Mouse (Mus musculus) layer of hippocampus, adult 2 months (tissue): ENCODE measurements around the gene Ccl6. TPM values are rescaled to one million over a fixed set of nuclear protein-coding genes. Genes with fewer than 3 reads are reported as not detected.

ENCODE experiments used
- DNase-seq, 2 experiments: peaks; one replicate each; pipeline ENCODE4 v3.0.0; 2022; ENCODE audit warnings: low spot score in 2 of 2
- H3K27ac ChIP-seq: fragments of 200-600 bp; 2 replicates; pipeline ENCODE4 v1.8.1; 2022
- H3K4me3 ChIP-seq: fragments of 200-600 bp; 2 replicates; pipeline ENCODE4 v1.8.1; 2022; ENCODE audit warnings: mild to moderate bottlenecking
- CTCF ChIP-seq: fragments of 200-600 bp; conservative IDR thresholded peaks from 2 replicates; pipeline ENCODE4 v1.8.1; 2022; ENCODE audit warnings: antibody characterized with exemption, mild to moderate bottlenecking, moderate library complexity
- total RNA-seq, 2 experiments: library from RNA; stranded (reverse); gene quantifications; 2 replicates each; pipeline ENCODE4 v1.2.3; 2021

Gene Ccl6
- total RNA-seq, 2 experiments from 2014 or later = 1.1 to 1.4 TPM

- no peak for DNase-seq
- Histone ChIP-seq H3K27ac (no peak overlapping the region), H3K4me3 (no peak overlapping the region)
- TF ChIP-seq CTCF = no peak
Observed at GRCm38 (mm10) chr11:83618238-83618637, 25.4 kb upstream of the Ccl6 start.

GRCm38 (mm10) chr11:83616586-83616985 lies 23.7 kb upstream of the Ccl6 start:
- Histone ChIP-seq H3K4me3 (no peak overlapping the region), H3K27ac (no peak overlapping the region)
- TF ChIP-seq CTCF = no peak
- no peak for DNase-seq

DNA sequence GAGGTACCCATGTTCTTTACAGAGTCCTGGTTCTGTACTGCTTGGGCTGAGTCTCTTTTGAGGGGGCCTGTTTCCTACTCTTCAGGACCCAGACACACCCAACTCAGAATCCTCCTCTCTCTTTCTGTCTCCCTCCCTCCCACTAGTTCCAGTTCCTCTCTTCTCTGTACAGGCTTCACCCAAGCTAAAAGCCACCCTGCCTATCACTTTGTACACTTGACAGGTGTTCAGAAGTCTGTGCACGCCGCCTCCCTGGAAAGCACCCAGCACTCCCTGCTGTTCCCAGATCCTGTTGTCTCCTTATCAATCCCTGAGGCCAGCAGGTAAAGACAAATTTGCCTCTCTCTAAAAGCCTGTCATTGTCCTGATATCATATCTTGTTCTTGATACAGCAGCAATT lies 18.0 kb upstream of the Ccl6 start:
- TF ChIP-seq CTCF = no peak
- no peak overlapping the region for H3K27ac ChIP-seq
- H3K4me3 ChIP-seq = no peak overlapping the region
- DNase-seq = no peak

DNA sequence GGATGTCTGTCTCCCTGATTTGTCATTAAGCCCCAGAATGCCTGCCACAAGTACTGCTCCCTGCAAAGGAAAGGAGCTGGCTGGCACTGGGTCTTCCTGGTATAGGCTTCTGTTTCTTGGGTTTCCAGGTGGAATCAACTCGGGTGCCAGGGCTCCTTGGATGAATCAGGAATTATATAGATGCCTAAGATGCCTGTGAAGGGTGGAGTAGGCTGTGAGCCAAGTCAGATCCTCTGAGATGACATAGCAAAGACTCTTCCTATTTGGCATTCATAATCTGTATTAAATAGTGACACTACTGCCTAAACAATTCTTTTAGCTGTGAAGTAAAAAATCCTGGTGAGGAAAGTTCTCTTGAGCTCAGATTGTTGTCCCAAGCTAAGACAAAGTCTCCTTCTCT lies 13.5 kb upstream of the Ccl6 start:
- H3K27ac ChIP-seq = no peak overlapping the region
- H3K4me3 ChIP-seq = no peak overlapping the region
- no peak for DNase-seq
- TF ChIP-seq CTCF = no peak

DNA sequence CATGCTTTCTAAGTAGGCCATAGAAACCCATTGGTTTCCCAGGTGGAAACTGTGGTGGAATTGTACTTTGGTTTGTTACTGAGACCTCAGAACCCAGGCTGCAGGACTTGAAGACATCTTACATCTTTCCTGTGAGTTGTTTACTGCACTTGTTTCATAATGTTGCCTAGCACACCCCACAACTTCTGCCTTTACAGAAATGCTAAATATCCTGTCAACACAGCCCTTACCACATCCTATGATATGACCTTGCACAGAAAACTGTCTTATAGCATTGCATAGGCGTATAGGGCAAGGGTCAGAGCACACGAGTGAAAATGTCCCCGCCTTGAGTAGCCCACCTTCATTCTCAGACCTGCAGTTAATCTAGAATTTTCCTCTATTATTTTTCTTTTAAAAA lies 12.6 kb upstream of the Ccl6 start:
- no peak for DNase-seq
- Histone ChIP-seq H3K4me3 (no peak overlapping the region), H3K27ac (no peak overlapping the region)
- no peak for TF ChIP-seq CTCF

- Histone ChIP-seq H3K27ac (no peak overlapping the region), H3K4me3 (no peak overlapping the region)
- TF ChIP-seq CTCF = no peak
- no peak for DNase-seq
Observed at GRCm38 (mm10) chr11:83604698-83605097, 11.8 kb upstream of the Ccl6 start.

DNA sequence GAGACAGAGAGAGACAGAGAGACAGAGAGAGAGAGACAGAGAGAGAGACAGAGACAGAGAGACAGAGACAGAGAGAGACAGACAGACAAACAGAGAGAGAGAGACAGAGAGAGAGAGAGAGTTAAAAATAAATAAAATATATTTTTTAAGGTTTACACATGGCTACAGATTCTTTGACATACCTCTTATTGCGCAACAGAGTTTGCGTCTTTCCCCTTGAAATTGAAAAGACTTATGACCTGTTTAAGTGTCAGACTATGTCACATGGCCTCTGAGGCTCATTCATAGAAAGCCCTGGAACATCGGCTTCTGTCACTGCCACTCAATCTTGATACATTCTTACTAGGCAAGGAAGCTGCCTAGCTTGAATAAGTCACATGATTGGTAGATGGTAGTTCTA lies 10.5 kb upstream of the Ccl6 start:
- TF ChIP-seq CTCF = no peak
- DNase-seq = no peak
- no peak overlapping the region for H3K4me3 ChIP-seq
- no peak overlapping the region for H3K27ac ChIP-seq

GRCm38 (mm10) chr11:83600576-83600975 lies 7.7 kb upstream of the Ccl6 start:
- Histone ChIP-seq H3K4me3 (no peak overlapping the region), H3K27ac (no peak overlapping the region)
- no peak for DNase-seq
- TF ChIP-seq CTCF = no peak

DNA sequence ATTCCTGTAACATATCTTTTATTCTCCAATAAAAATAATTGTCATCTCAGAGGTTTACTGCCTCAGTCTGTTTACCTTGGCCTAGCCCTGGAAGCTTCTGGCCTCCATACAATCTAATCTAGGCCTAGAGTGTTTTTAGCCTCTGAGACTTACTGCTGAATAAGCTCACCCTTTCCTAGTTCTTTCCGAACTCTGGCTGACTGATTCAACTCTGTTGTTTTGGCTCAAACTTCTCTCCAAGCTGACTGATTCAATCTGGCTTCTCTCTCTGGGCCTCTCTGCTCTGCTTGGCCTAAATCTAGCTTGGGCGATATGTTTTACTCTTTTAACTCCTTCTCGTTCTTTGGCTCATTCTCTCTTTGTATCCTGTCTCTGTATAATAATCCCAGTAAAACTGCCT lies 6.1 kb upstream of the Ccl6 start:
- Histone ChIP-seq H3K4me3 (no peak overlapping the region), H3K27ac (no peak overlapping the region)
- DNase-seq = no peak
- no peak for TF ChIP-seq CTCF

GRCm38 (mm10) chr11:83598207-83598837 lies 5.4 kb upstream of the Ccl6 start:
- Histone ChIP-seq H3K27ac (no peak overlapping the region), H3K4me3 (no peak overlapping the region)
- no peak for TF ChIP-seq CTCF
- DNase-seq = no peak

DNA sequence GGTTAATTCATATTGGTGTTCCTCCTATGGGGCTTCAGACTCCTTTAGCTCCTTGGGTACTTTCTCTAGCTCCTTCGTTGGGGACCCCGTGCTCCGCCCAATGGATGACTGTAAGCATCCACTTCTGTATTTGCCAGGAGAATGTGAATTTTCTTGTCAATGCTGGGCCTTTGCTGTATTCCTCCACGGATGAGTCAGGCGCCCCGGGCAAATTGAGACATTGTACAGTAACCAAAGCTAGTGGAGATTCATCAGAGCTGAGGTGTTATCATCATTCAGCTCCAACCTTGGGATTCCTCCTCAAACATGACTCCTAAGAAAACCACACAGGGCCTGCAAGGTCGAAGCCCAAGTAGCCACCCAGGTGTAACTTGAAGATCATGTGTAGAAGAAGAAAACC lies 4.9 kb upstream of the Ccl6 start:
- Histone ChIP-seq H3K27ac (no peak overlapping the region), H3K4me3 (no peak overlapping the region)
- no peak for TF ChIP-seq CTCF
- no peak for DNase-seq

DNA sequence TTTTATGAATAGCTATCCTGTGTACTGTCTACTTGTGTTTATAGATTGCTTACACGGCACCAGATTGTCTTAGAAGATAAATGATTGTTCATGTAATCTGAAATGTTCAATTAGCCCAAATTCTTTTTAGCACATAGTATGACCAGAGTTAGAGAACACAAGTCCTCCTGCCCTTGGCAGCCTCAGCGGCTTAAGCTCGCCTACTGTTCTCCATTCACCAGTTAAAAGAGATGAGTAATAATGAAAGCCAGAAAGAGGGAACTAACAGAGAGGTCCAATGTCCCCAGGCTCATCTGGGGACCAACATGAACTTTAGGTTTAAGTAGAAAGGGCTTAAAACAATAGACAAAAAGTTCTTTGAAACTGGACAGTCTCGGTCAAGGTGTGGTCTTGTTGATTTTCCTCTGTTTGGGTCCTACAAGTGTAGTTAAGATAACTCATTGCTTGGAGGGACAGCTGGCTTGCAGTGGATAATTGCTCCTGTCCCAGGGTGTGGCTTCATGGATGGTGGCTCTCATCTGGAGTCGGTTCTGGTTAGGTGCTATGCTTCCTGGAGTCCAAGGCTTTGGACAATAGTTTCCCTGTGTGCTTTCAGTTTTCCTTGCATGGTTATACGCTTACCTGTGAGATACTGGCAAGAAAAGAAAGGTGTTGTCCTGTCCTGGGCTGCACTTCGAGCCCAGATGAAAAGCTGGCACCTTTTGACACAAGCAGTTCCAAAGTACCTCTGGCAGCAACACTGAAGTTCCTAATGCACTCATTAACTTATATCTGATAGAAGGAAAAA lies 3.0 kb upstream of the Ccl6 start:
- Histone ChIP-seq H3K4me3 (no peak overlapping the region), H3K27ac (no peak overlapping the region)
- TF ChIP-seq CTCF = no peak
- DNase-seq = no peak

DNA sequence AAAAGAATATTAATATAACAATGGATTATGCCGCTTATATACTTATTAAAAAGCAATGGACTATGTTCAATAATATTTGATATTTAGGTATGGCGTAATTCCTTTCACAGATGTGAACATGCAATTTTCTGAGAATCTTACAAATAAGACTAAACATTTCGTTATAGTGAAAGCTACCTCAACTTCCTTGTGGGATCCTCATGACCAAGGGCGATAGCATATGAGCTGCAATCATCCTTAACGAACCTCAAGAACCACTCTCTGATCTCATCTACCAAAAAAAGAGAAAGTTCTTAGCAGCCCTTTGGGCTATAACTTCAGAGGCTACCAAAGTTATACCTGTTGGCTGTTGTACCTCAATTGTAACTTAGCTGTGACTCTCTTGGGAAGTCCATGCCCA lies 566 bp upstream of the Ccl6 start:
- TF ChIP-seq CTCF = no peak
- no peak overlapping the region for H3K27ac ChIP-seq
- no peak overlapping the region for H3K4me3 ChIP-seq

DNA sequence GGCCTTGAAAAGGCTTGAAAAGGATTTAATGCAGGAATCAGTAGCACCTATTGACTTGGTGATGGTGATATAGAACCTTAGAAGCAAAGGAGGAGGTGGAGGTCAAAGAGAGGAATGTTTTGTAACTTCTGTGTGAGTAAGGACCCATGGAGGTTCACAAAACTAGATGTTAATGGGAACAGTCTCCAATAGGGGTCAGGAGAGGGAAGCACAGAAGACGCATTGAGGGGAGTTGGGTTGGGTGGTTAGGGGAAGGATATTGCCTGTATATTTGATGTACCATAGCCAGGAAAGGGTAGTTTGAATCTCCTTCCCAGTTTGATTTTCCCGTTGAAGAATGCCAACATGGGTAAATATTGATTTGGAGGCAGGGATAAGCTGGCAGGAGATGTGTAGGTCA lies 8.7 kb downstream of the Ccl6 start:
- no peak for DNase-seq
- no peak overlapping the region for H3K4me3 ChIP-seq
- no peak for TF ChIP-seq CTCF
- no peak overlapping the region for H3K27ac ChIP-seq

More for the DNA sequence above, 566 bp upstream of the Ccl6 start:
- no peak for DNase-seq
